ENCODE assay signal across 27 mouse cellular contexts in the genomic region with DNA sequence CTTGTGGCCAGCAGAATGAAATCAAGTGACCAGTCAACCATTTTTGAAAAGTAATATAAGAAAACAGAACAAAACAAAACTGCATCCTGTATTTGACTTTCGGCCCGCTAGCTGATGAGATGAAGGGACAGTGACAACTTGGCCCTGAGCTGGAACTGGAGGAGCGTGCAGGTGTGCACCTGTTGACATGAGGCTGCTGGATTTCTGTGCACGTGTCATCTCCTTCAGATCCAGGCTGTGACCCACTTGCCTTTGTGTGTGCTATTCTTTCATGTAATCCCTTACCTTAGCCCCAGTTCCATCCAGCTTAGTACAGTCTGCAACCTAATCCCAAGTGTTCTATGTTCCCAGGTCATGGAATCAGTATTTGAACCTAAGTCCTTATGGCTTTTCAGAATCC.
"Had no signal": no experiment of that assay in that cellular context is flagged by ENCODE, and none has a peak within 500 bp of the region (broad histone marks: within the 10 kb centered on the region; RNA-seq: fewer than 3 reads in every experiment).

No protein-coding gene starts in this region.

- H3K9me3 ChIP-seq: heart, embryonic 13.5 days; heart, embryonic 15.5 days; hindbrain, embryonic 13.5 days; hindbrain, embryonic 15.5 days; kidney, embryonic 15.5 days; limb, embryonic 13.5 days; limb, embryonic 15.5 days had no signal

- H3K4me2 ChIP-seq: heart, embryonic 11.5 days; heart, embryonic 13.5 days; heart, embryonic 15.5 days; hindbrain, embryonic 13.5 days; hindbrain, embryonic 15.5 days; kidney, embryonic 15.5 days; limb, embryonic 13.5 days; limb, embryonic 15.5 days had no signal

- H3K27me3 ChIP-seq: heart, embryonic 13.5 days; heart, embryonic 15.5 days; hindbrain, embryonic 13.5 days; hindbrain, embryonic 15.5 days; kidney, embryonic 15.5 days; limb, embryonic 13.5 days; limb, embryonic 15.5 days had no signal

- H3K9ac ChIP-seq: forebrain, postnatal 0 days; heart, embryonic 13.5 days; heart, embryonic 15.5 days; hindbrain, embryonic 13.5 days; hindbrain, embryonic 15.5 days; kidney, embryonic 15.5 days; limb, embryonic 13.5 days; limb, embryonic 15.5 days had no signal

- DNase-seq: forebrain, postnatal 0 days; gastrocnemius, adult 2 months; gastrocnemius, postnatal 10 days; gastrocnemius, postnatal 25 days; heart, adult 11 months; heart, adult 2 months; heart, postnatal 14 days; heart, postnatal 36 days; kidney, adult 11 months; kidney, adult 2 months; kidney, adult 9 months; kidney, postnatal 14 days; kidney, postnatal 36 days; left cerebral cortex, postnatal 4 days had no signal

- H3K4me1 ChIP-seq: heart, embryonic 13.5 days; heart, embryonic 15.5 days; hindbrain, embryonic 13.5 days; hindbrain, embryonic 15.5 days; limb, embryonic 13.5 days; limb, embryonic 15.5 days had no signal

- H3K36me3 ChIP-seq: heart, embryonic 13.5 days; heart, embryonic 15.5 days; hindbrain, embryonic 13.5 days; hindbrain, embryonic 15.5 days; kidney, embryonic 15.5 days; limb, embryonic 13.5 days; limb, embryonic 15.5 days had no signal

- H3K27ac ChIP-seq: gastrocnemius, adult 2 months; heart, adult 2 months; heart, embryonic 13.5 days; heart, embryonic 15.5 days; hindbrain, embryonic 13.5 days; hindbrain, embryonic 15.5 days; hindbrain, postnatal 0 days; kidney, embryonic 15.5 days; kidney, postnatal 0 days; layer of hippocampus, adult 2 months; left cerebral cortex, adult 2 months; limb, embryonic 13.5 days; limb, embryonic 15.5 days had no signal

- H3K4me3 ChIP-seq: gastrocnemius, adult 2 months; heart, adult 2 months; heart, embryonic 13.5 days; heart, embryonic 15.5 days; hindbrain, embryonic 13.5 days; hindbrain, embryonic 15.5 days; kidney, embryonic 15.5 days; layer of hippocampus, adult 2 months; left cerebral cortex, adult 2 months; limb, embryonic 13.5 days; limb, embryonic 15.5 days had no signal

- ATAC-seq: forebrain, postnatal 0 days; hindbrain, postnatal 0 days; intestine, embryonic 16.5 days had no signal
